Mouse (Mus musculus): ENCODE results near the gene Mmp7. TPM values are rescaled to one million over a fixed set of nuclear protein-coding genes. Genes with fewer than 3 reads are reported as not detected.

Mmp7 gene
- polyA plus RNA-seq, 1 experiment from 2014 or later, result not detected

- 40% methylated on average over 4 of the region's 4 CpGs for WGBS
These were observed 22.4 kb downstream of the Mmp7 start for GRCm38 (mm10) chr9:7714062-7714907.

GRCm38 (mm10) chr9:7714908-7715175 is 23.0 kb downstream of the Mmp7 start:
- ATAC-seq (ENCODE audit: insufficient read depth, low FRiP score, low TSS enrichment) (no peak; the same call in 1 of the 2 replicates), DNase-seq (ENCODE audit: low spot score) (no peak)
- Histone ChIP-seq H3K4me1 (ENCODE audit: control insufficient read depth, insufficient read depth, low read length) (no peaks in the 10 kb centered on the region), H3K36me3 (ENCODE audit: control insufficient read depth, insufficient read depth, low read length) (no peaks in the 10 kb centered on the region), H3K27me3 (ENCODE audit: control insufficient read depth, insufficient read depth, low read length) (no peaks in the 10 kb centered on the region), H3K27ac (ENCODE audit: low read depth, low read length) (no peak overlapping the region), H3K9me3 (ENCODE audit: control insufficient read depth, low read length) (no peaks in the 10 kb centered on the region), H3K4me3 (ENCODE audit: low read depth, low read length) (no peak overlapping the region), H3K9ac (ENCODE audit: low read length) (no peak overlapping the region), H3K4me2 (ENCODE audit: low read depth) (no peak overlapping the region)
- 77% methylated on average over 2 of the region's 2 CpGs for WGBS

More at GRCm38 (mm10) chr9:7714062-7714907, 22.4 kb downstream of the Mmp7 start:
- Histone ChIP-seq H3K4me3 (ENCODE audit: low read depth, low read length) (no peak overlapping the region), H3K9ac (ENCODE audit: low read length) (no peak overlapping the region), H3K27ac (ENCODE audit: low read depth, low read length) (no peak overlapping the region), H3K36me3 (ENCODE audit: control insufficient read depth, insufficient read depth, low read length) (no peaks in the 10 kb centered on the region), H3K4me2 (ENCODE audit: low read depth) (no peak overlapping the region), H3K4me1 (ENCODE audit: control insufficient read depth, insufficient read depth, low read length) (no peaks in the 10 kb centered on the region), H3K27me3 (ENCODE audit: control insufficient read depth, insufficient read depth, low read length) (no peaks in the 10 kb centered on the region), H3K9me3 (ENCODE audit: control insufficient read depth, low read length) (no peaks in the 10 kb centered on the region)
- ATAC-seq (ENCODE audit: insufficient read depth, low FRiP score, low TSS enrichment) (peak; percentile 48), DNase-seq (ENCODE audit: low spot score) (peak; percentile 34)

- H3K36me3 ChIP-seq (ENCODE audit: control insufficient read depth, insufficient read depth, low read length), result no peaks in the 10 kb centered on the region
- H3K4me1 ChIP-seq (ENCODE audit: control insufficient read depth, insufficient read depth, low read length), result no peaks in the 10 kb centered on the region
- no peak for ATAC-seq (ENCODE audit: insufficient read depth, low FRiP score, low TSS enrichment)
- H3K9ac ChIP-seq (ENCODE audit: low read length), result no peak overlapping the region
- H3K9me3 ChIP-seq (ENCODE audit: control insufficient read depth, low read length), result no peaks in the 10 kb centered on the region
- DNase-seq (ENCODE audit: low spot score), result no peak
- no peak overlapping the region for H3K4me2 ChIP-seq (ENCODE audit: low read depth)
- no peak overlapping the region for H3K4me3 ChIP-seq (ENCODE audit: low read depth, low read length)
- 71% methylated on average over 1 of the region's 1 CpGs for WGBS
- no peaks in the 10 kb centered on the region for H3K27me3 ChIP-seq (ENCODE audit: control insufficient read depth, insufficient read depth, low read length)
- no peak overlapping the region for H3K27ac ChIP-seq (ENCODE audit: low read depth, low read length)
These were observed 29.7 kb downstream of the Mmp7 start for GRCm38 (mm10) chr9:7721543-7721942.

- Histone ChIP-seq H3K9ac (ENCODE audit: low read length) (no peak overlapping the region), H3K36me3 (ENCODE audit: control insufficient read depth, insufficient read depth, low read length) (no peaks in the 10 kb centered on the region), H3K4me2 (ENCODE audit: low read depth) (no peak overlapping the region), H3K27ac (ENCODE audit: low read depth, low read length) (no peak overlapping the region), H3K4me1 (ENCODE audit: control insufficient read depth, insufficient read depth, low read length) (no peaks in the 10 kb centered on the region), H3K9me3 (ENCODE audit: control insufficient read depth, low read length) (no peaks in the 10 kb centered on the region), H3K27me3 (ENCODE audit: control insufficient read depth, insufficient read depth, low read length) (no peaks in the 10 kb centered on the region), H3K4me3 (ENCODE audit: low read depth, low read length) (no peak overlapping the region)
- WGBS, result 84% methylated on average over 4 of the region's 4 CpGs
- ATAC-seq (ENCODE audit: insufficient read depth, low FRiP score, low TSS enrichment), result no peak
- no peak for DNase-seq (ENCODE audit: low spot score)
These were observed 37.1 kb downstream of the Mmp7 start for GRCm38 (mm10) chr9:7728997-7729396.

- H3K4me2 ChIP-seq (ENCODE audit: low read depth), result no peak overlapping the region
These were observed 50.8 kb downstream of the Mmp7 start for GRCm38 (mm10) chr9:7742696-7743095.

GRCm38 (mm10) chr9:7744156-7744555 is 52.3 kb downstream of the Mmp7 start:
- Histone ChIP-seq H3K9me3 (ENCODE audit: control insufficient read depth, low read length) (no peaks in the 10 kb centered on the region), H3K9ac (ENCODE audit: low read length) (no peak overlapping the region), H3K4me1 (ENCODE audit: control insufficient read depth, insufficient read depth, low read length) (no peaks in the 10 kb centered on the region), H3K27me3 (ENCODE audit: control insufficient read depth, insufficient read depth, low read length) (no peaks in the 10 kb centered on the region), H3K36me3 (ENCODE audit: control insufficient read depth, insufficient read depth, low read length) (no peaks in the 10 kb centered on the region), H3K27ac (ENCODE audit: low read depth, low read length) (no peak overlapping the region), H3K4me2 (ENCODE audit: low read depth) (no peak overlapping the region), H3K4me3 (ENCODE audit: low read depth, low read length) (no peak overlapping the region)
- DNase-seq (ENCODE audit: low spot score) (no peak), ATAC-seq (ENCODE audit: insufficient read depth, low FRiP score, low TSS enrichment) (no peak)
- 82% methylated on average over 1 of the region's 1 CpGs for WGBS

More at GRCm38 (mm10) chr9:7742696-7743095, 50.8 kb downstream of the Mmp7 start:
- Histone ChIP-seq H3K9me3 (ENCODE audit: control insufficient read depth, low read length) (no peaks in the 10 kb centered on the region), H3K4me1 (ENCODE audit: control insufficient read depth, insufficient read depth, low read length) (no peaks in the 10 kb centered on the region), H3K9ac (ENCODE audit: low read length) (no peak overlapping the region), H3K4me3 (ENCODE audit: low read depth, low read length) (no peak overlapping the region), H3K36me3 (ENCODE audit: control insufficient read depth, insufficient read depth, low read length) (no peaks in the 10 kb centered on the region), H3K27ac (ENCODE audit: low read depth, low read length) (no peak overlapping the region), H3K27me3 (ENCODE audit: control insufficient read depth, insufficient read depth, low read length) (no peaks in the 10 kb centered on the region)
- DNase-seq (ENCODE audit: low spot score) (no peak), ATAC-seq (ENCODE audit: insufficient read depth, low FRiP score, low TSS enrichment) (no peak)
- 96% methylated on average over 1 of the region's 1 CpGs for WGBS

GRCm38 (mm10) chr9:7748881-7749280 is 57.0 kb downstream of the Mmp7 start:
- no peak overlapping the region for H3K4me3 ChIP-seq (ENCODE audit: low read depth, low read length)
- ATAC-seq (ENCODE audit: insufficient read depth, low FRiP score, low TSS enrichment) (no peak), DNase-seq (ENCODE audit: low spot score) (no peak)
- whole genome bisulfite sequencing, result 89% methylated on average over 3 of the region's 3 CpGs
- no peaks in the 10 kb centered on the region for H3K9me3 ChIP-seq (ENCODE audit: control insufficient read depth, low read length)
- H3K4me2 ChIP-seq (ENCODE audit: low read depth), result no peak overlapping the region
- no peaks in the 10 kb centered on the region for H3K36me3 ChIP-seq (ENCODE audit: control insufficient read depth, insufficient read depth, low read length)
- H3K9ac ChIP-seq (ENCODE audit: low read length), result no peak overlapping the region
- no peak overlapping the region for H3K27ac ChIP-seq (ENCODE audit: low read depth, low read length)
- H3K4me1 ChIP-seq (ENCODE audit: control insufficient read depth, insufficient read depth, low read length), result no peaks in the 10 kb centered on the region
- no peaks in the 10 kb centered on the region for H3K27me3 ChIP-seq (ENCODE audit: control insufficient read depth, insufficient read depth, low read length)

Other genes with a start within 250 kb of the Mmp7 start
- not detected in 2 replicates for gene Mmp3, start 246.3 kb upstream of the Mmp7 start, polyA plus RNA-seq (2014; fragmentation: Nextera tagmentation; extraction: Ambion mirVana)
- not detected in 2 replicates for gene Mmp10, start 189.7 kb upstream of the Mmp7 start, polyA plus RNA-seq (2014; fragmentation: Nextera tagmentation; extraction: Ambion mirVana)
- not detected in 2 replicates for gene Mmp8, start 133.6 kb upstream of the Mmp7 start, polyA plus RNA-seq (2014; fragmentation: Nextera tagmentation; extraction: Ambion mirVana)
- gene Mmp27, start 120.7 kb upstream of the Mmp7 start, polyA plus RNA-seq (2014; fragmentation: Nextera tagmentation; extraction: Ambion mirVana), result not detected in 2 replicates
- not detected in 2 replicates for gene Mmp20, start 63.9 kb upstream of the Mmp7 start, polyA plus RNA-seq (2014; fragmentation: Nextera tagmentation; extraction: Ambion mirVana)
- 108 and 120 TPM in 2 replicates for gene Tmem123, start 72.0 kb downstream of the Mmp7 start, polyA plus RNA-seq (2014; fragmentation: Nextera tagmentation; extraction: Ambion mirVana)
- gene Birc2, start 145.0 kb downstream of the Mmp7 start, polyA plus RNA-seq (2014; fragmentation: Nextera tagmentation; extraction: Ambion mirVana), result 39.5 and 46.2 TPM in 2 replicates
- gene Birc3, start 181.1 kb downstream of the Mmp7 start, polyA plus RNA-seq (2014; fragmentation: Nextera tagmentation; extraction: Ambion mirVana), result 2.8 and 4.0 TPM in 2 replicates

Measured in neural tube, embryonic 11.5 days (tissue).